Mouse (Mus musculus): ENCODE results near the gene Cpsf2. TPM values are rescaled to one million over a fixed set of nuclear protein-coding genes. Genes with fewer than 3 reads are reported as not detected.
A peak's percentile ranks its signal among the peaks of the same experiment; 100 is the strongest.
"Not testable (repeated sequence)": the region's sequence is repeated elsewhere in the genome, so short reads cannot be mapped to it uniquely, and the experiment has no call there.

Cpsf2 gene
- polyA plus RNA-seq (2015; fragmentation: Nextera tagmentation; extraction: Ambion mirVana), result 24.7 and 28.5 TPM in 2 replicates

GRCm38 (mm10) chr12:101975601-101976571 lies at the start of gene Cpsf2:
Cpsf2 (plus strand) TSS chr12:101975988.
- Histone ChIP-seq H3K4me3 (replicated peaks) (peak within 1 kb of the TSS; percentile 93), H3K9me3 (replicated peaks) (no peaks in the 10 kb centered on the region), H3K4me1 (replicated peaks) (peaks cover 69% of the 10 kb centered on the region), H3K36me3 (peaks cover 10% of the 10 kb centered on the region), H3K9ac (peak within 1 kb of the TSS; percentile 96), H3K27me3 (no peaks in the 10 kb centered on the region), H3K27ac (peak within 1 kb of the TSS; percentile 89), H3K4me2 (peak within 1 kb of the TSS; percentile 88)
- WGBS (ENCODE audit: insufficient replicate concordance), result under 1% methylated on average over 76 of the region's 77 CpGs
- ATAC-seq (ENCODE audit: low read depth) (peak; percentile 90), DNase-seq (peak; percentile 77)

GRCm38 (mm10) chr12:101928423-101928822 lies 47.4 kb upstream of the Cpsf2 start:
- H3K27ac ChIP-seq, result no peak overlapping the region
- H3K9ac ChIP-seq, result no peak overlapping the region
- DNase-seq (no peak), ATAC-seq (ENCODE audit: low read depth) (no peak)
- WGBS (ENCODE audit: insufficient replicate concordance), result 63% methylated on average over 1 of the region's 1 CpGs
- no peak overlapping the region for H3K4me3 ChIP-seq (replicated peaks)
- no peaks in the 10 kb centered on the region for H3K9me3 ChIP-seq (replicated peaks)
- H3K4me1 ChIP-seq (replicated peaks), result no peaks in the 10 kb centered on the region
- no peak overlapping the region for H3K4me2 ChIP-seq
- peaks cover 61% of the 10 kb centered on the region for H3K36me3 ChIP-seq
- H3K27me3 ChIP-seq, result no peaks in the 10 kb centered on the region

- Histone ChIP-seq H3K27me3 (no peaks in the 10 kb centered on the region), H3K4me3 (replicated peaks) (no peak overlapping the region), H3K9ac (no peak overlapping the region), H3K4me1 (replicated peaks) (no peaks in the 10 kb centered on the region), H3K36me3 (peaks cover 63% of the 10 kb centered on the region), H3K9me3 (replicated peaks) (no peaks in the 10 kb centered on the region), H3K27ac (no peak overlapping the region), H3K4me2 (no peak overlapping the region)
- ATAC-seq (ENCODE audit: low read depth) (no peak), DNase-seq (no peak)
- WGBS (ENCODE audit: insufficient replicate concordance), result 83% methylated on average over 3 of the region's 3 CpGs
Measured at GRCm38 (mm10) chr12:101935223-101935622, 40.6 kb upstream of the Cpsf2 start.

- Histone ChIP-seq H3K4me3 (replicated peaks) (no peak overlapping the region), H3K4me1 (replicated peaks) (no peaks in the 10 kb centered on the region), H3K27ac (no peak overlapping the region), H3K9me3 (replicated peaks) (no peaks in the 10 kb centered on the region), H3K9ac (no peak overlapping the region), H3K4me2 (no peak overlapping the region), H3K27me3 (no peaks in the 10 kb centered on the region), H3K36me3 (peaks cover 64% of the 10 kb centered on the region)
- ATAC-seq (ENCODE audit: low read depth), result no peak
- 78% methylated on average over 7 of the region's 7 CpGs for WGBS (ENCODE audit: insufficient replicate concordance)
- DNase-seq, result no peak
Measured at GRCm38 (mm10) chr12:101937572-101937971, 38.2 kb upstream of the Cpsf2 start.

GRCm38 (mm10) chr12:101947986-101948385 lies 27.8 kb upstream of the Cpsf2 start:
- peaks cover 37% of the 10 kb centered on the region for H3K36me3 ChIP-seq
- 72% methylated on average over 8 of the region's 8 CpGs for WGBS (ENCODE audit: insufficient replicate concordance)
- H3K9ac ChIP-seq, result no peak overlapping the region
- no peak overlapping the region for H3K4me2 ChIP-seq
- no peak for DNase-seq
- H3K4me3 ChIP-seq (replicated peaks), result no peak overlapping the region
- no peak overlapping the region for H3K27ac ChIP-seq
- no peaks in the 10 kb centered on the region for H3K27me3 ChIP-seq
- H3K4me1 ChIP-seq (replicated peaks), result 0 out of 2 replicates have a peak, but pooled peaks cover 4% of the 10 kb centered on the region
- no peak for ATAC-seq (ENCODE audit: low read depth)
- H3K9me3 ChIP-seq (replicated peaks), result no peaks in the 10 kb centered on the region

GRCm38 (mm10) chr12:101948801-101949200 lies 27.0 kb upstream of the Cpsf2 start:
- DNase-seq, result no peak
- H3K9me3 ChIP-seq (replicated peaks), result no peaks in the 10 kb centered on the region
- H3K4me1 ChIP-seq (replicated peaks), result 0 out of 2 replicates have a peak, but pooled peaks cover 4% of the 10 kb centered on the region
- no peak overlapping the region for H3K4me3 ChIP-seq (replicated peaks)
- H3K36me3 ChIP-seq, result peaks cover 33% of the 10 kb centered on the region
- H3K4me2 ChIP-seq, result no peak overlapping the region
- no peak overlapping the region for H3K27ac ChIP-seq
- no peak overlapping the region for H3K9ac ChIP-seq
- ATAC-seq (ENCODE audit: low read depth), result no peak
- no peaks in the 10 kb centered on the region for H3K27me3 ChIP-seq
- WGBS (ENCODE audit: insufficient replicate concordance), result 62% methylated on average over 4 of the region's 4 CpGs

GRCm38 (mm10) chr12:101955821-101956220 lies 20.0 kb upstream of the Cpsf2 start:
- H3K9me3 ChIP-seq (replicated peaks); DNase-seq; ATAC-seq (ENCODE audit: low read depth); H3K27me3 ChIP-seq; H3K9ac ChIP-seq; H3K4me2 ChIP-seq; H3K36me3 ChIP-seq; H3K4me3 ChIP-seq (replicated peaks); H3K27ac ChIP-seq: not testable (repeated sequence)
- WGBS (ENCODE audit: insufficient replicate concordance), result 91% methylated on average over 8 of the region's 8 CpGs
- H3K4me1 ChIP-seq (replicated peaks), result peaks cover 25% of the 10 kb centered on the region

GRCm38 (mm10) chr12:101957079-101957941 lies 18.5 kb upstream of the Cpsf2 start:
- 4% methylated on average over 26 of the region's 26 CpGs for WGBS (ENCODE audit: insufficient replicate concordance)
- H3K9ac ChIP-seq, result peak overlapping the region; percentile 91
- peak overlapping the region; percentile 82 for H3K27ac ChIP-seq
- no peak for DNase-seq
- no peaks in the 10 kb centered on the region for H3K36me3 ChIP-seq
- peak overlapping the region; percentile 94 for H3K4me3 ChIP-seq (replicated peaks)
- no peaks in the 10 kb centered on the region for H3K27me3 ChIP-seq
- no peaks in the 10 kb centered on the region for H3K9me3 ChIP-seq (replicated peaks)
- H3K4me2 ChIP-seq, result peak overlapping the region; percentile 82
- ATAC-seq (ENCODE audit: low read depth), result no peak
- peaks cover 25% of the 10 kb centered on the region for H3K4me1 ChIP-seq (replicated peaks)

- Histone ChIP-seq H3K4me3 (replicated peaks) (peak within 1 kb of the TSS; percentile 94), H3K36me3 (no peaks in the 10 kb centered on the region), H3K4me2 (peak within 1 kb of the TSS; percentile 82), H3K4me1 (replicated peaks) (peaks cover 26% of the 10 kb centered on the region), H3K9ac (peak within 1 kb of the TSS; percentile 91), H3K27ac (peak within 1 kb of the TSS; percentile 82), H3K9me3 (replicated peaks) (no peaks in the 10 kb centered on the region), H3K27me3 (no peaks in the 10 kb centered on the region)
- under 1% methylated on average over 53 of the region's 54 CpGs for WGBS (ENCODE audit: insufficient replicate concordance)
- peak; percentile 92 for DNase-seq
- peak; percentile 96 for ATAC-seq (ENCODE audit: low read depth)
Measured at GRCm38 (mm10) chr12:101957942-101958544, 17.7 kb upstream of the Cpsf2 start, which contains the start of gene Atxn3. Atxn3 (minus strand) TSS chr12:101958246.

GRCm38 (mm10) chr12:101958556-101958955 lies 17.2 kb upstream of the Cpsf2 start:
- ATAC-seq (ENCODE audit: low read depth) (no peak), DNase-seq (no peak)
- 0 out of 2 replicates have a peak overlapping the region, but pooled peaks have one; percentile 11 for H3K27ac ChIP-seq
- H3K36me3 ChIP-seq, result no peaks in the 10 kb centered on the region
- no peaks in the 10 kb centered on the region for H3K9me3 ChIP-seq (replicated peaks)
- peak overlapping the region; percentile 48 for H3K9ac ChIP-seq
- H3K4me3 ChIP-seq (replicated peaks), result peak overlapping the region; percentile 94
- H3K4me1 ChIP-seq (replicated peaks), result peaks cover 30% of the 10 kb centered on the region
- WGBS (ENCODE audit: insufficient replicate concordance), result 23% methylated on average over 9 of the region's 9 CpGs
- H3K4me2 ChIP-seq, result peak overlapping the region; percentile 48
- H3K27me3 ChIP-seq, result no peaks in the 10 kb centered on the region
